Mouse (Mus musculus) E14TG2a.4 (cell line): ENCODE data around the gene H2-Eb2.
"Not testable (repeated sequence)": the region's sequence is repeated elsewhere in the genome, so short reads cannot be mapped to it uniquely, and the experiment has no call there.

ENCODE experiments used
- H3K27me3 ChIP-seq: 2 replicates; pipeline ENCODE4 v1.6.1; 2014; ENCODE audit warnings: low read length, control low read depth; ENCODE audit not compliant: insufficient read depth
- H3K36me3 ChIP-seq: 2 replicates; pipeline ENCODE4 v1.6.1; 2014; ENCODE audit warnings: low read length, control low read depth; ENCODE audit not compliant: insufficient read depth
- H3K4me1 ChIP-seq: replicated peaks from 2 replicates; pipeline ENCODE4 v1.6.1; 2014; ENCODE audit warnings: low read depth, low read length, control low read depth
- H3K4me3 ChIP-seq: replicated peaks from 2 replicates; pipeline ENCODE4 v1.5.1; 2014; ENCODE audit warnings: mild to moderate bottlenecking, low read length
- H3K9me3 ChIP-seq: 2 replicates; pipeline ENCODE4 v1.6.1; 2014; ENCODE audit warnings: low read length, control low read depth
- CTCF ChIP-seq: conservative IDR thresholded peaks from 2 replicates; pipeline ENCODE4 v1.5.1; 2014; ENCODE audit warnings: low read length
- NANOG ChIP-seq: IDR thresholded peaks from 2 replicates; pipeline ENCODE4 v1.6.1; 2014; ENCODE audit warnings: borderline replicate concordance, low read length, mixed read lengths
- POU5F1 ChIP-seq: IDR thresholded peaks from 2 replicates; pipeline ENCODE4 v1.6.1; 2014; ENCODE audit warnings: low read length, borderline replicate concordance

The H2-Eb2 gene

DNA sequence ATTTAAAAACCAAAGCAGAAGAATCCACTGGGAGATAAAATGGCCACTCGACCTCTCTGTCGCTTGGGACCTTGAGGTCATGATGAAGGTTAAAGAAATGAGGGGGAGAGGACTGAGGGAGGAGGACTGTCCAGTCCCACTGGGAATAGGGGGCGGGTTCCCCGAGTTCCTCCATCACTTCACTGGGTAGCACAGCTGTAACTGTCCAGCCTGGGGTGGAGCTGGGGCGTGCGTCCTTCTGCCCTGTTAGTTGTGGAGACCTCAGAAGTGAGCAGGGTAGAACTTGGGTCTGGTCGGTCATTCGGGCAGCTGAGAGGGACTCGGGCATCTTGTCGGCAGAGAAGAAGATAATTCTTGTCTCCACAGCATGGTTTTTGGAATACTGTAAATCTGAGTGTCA lies 16.2 kb upstream of the H2-Eb2 start:
- peaks cover 7% of the 10 kb centered on the region for H3K27me3 ChIP-seq
- no peaks in the 10 kb centered on the region for H3K36me3 ChIP-seq
- peak overlapping the region; percentile 68 for H3K4me3 ChIP-seq
- peaks cover 29% of the 10 kb centered on the region for H3K9me3 ChIP-seq
- H3K4me1 ChIP-seq: peaks cover 7% of the 10 kb centered on the region
- TF ChIP-seq POU5F1: no peak
- TF ChIP-seq NANOG: no peak
- TF ChIP-seq CTCF: no peak

DNA sequence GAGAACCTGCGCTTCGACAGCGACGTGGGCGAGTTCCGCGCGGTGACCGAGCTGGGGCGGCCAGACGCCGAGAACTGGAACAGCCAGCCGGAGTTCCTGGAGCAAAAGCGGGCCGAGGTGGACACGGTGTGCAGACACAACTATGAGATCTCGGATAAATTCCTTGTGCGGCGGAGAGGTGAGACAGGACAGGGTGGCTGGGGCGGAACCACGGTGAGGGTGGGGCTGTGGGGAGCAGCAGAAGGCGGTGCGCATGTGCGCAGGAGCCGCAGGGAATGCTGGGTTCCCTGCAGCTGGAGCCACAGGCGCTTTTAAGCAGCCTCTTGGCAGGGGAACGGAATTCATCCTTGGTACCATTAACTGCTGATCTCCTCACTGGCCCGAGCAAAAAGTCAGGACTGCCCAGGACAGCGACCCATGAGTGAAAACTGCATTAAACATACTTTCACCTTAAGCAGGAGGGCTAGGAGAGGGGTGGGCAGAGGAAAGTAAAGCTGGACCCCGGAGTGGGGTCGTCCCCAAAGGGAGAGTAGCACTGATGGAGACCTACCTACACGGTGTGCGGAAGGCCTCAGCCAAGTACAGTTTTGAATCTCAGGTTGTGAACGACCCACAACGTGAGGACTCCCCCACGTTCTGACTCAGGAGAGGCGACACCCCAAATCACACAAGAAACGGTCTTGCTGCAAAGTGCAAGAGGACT lies 15.6 kb upstream of the H2-Eb2 start:
- no peak for TF ChIP-seq POU5F1
- no peak for TF ChIP-seq NANOG
- TF ChIP-seq CTCF: no peak
- H3K27me3 ChIP-seq: peaks cover 13% of the 10 kb centered on the region

DNA sequence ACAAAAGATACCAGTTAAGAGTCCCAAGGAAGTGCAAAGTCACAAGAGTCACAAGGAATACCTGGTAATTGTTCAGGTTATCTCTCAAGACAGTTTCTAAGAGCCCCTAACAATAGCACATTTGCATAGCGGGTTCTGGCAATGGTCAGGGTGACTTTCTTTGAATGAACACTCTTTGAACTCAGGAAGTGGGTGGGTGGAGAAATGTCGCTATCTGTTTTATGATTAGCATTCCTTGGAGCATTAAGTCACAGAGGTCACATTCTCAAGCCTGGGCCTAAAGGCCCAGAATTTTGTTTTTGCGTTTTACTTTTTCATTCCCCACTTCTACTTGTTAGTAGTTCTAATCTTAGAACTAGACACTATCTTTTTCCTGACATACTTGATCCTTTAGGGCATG lies 14.9 kb upstream of the H2-Eb2 start:
- Histone ChIP-seq H3K27me3 (peaks cover 19% of the 10 kb centered on the region), H3K4me1 (peaks cover 12% of the 10 kb centered on the region), H3K9me3 (peaks cover 29% of the 10 kb centered on the region)
- H3K4me3 ChIP-seq, H3K36me3 ChIP-seq: not testable (repeated sequence)

More for the DNA sequence above, 15.6 kb upstream of the H2-Eb2 start:
- Histone ChIP-seq H3K4me3 (peak overlapping the region; percentile 68), H3K9me3 (peaks cover 29% of the 10 kb centered on the region), H3K4me1 (peaks cover 12% of the 10 kb centered on the region), H3K36me3 (no peaks in the 10 kb centered on the region)

DNA sequence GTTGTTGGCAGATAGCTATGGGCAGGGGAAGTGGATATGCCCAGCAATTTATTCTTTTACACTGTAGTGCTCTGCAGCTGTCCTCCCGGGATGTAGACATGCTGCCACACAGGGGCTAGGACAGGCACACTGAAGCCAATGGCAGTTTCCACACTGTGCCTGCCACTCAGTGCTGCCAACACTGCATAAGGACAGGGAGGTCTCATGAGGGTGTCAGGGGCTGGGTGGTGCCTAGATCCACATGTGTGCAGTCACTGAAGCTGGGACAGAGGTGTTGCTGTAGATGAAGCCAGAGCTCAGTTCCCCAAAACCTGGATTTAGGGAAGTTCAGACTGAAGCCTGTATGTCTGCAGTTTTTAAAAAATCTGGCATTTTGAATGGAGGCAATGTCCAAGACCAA lies 13.3 kb upstream of the H2-Eb2 start:
- no peaks in the 10 kb centered on the region for H3K36me3 ChIP-seq
- TF ChIP-seq CTCF (no peak), POU5F1 (no peak), NANOG (no peak)
- peaks cover 23% of the 10 kb centered on the region for H3K27me3 ChIP-seq
- H3K4me1 ChIP-seq: peaks cover 12% of the 10 kb centered on the region
- peaks cover 29% of the 10 kb centered on the region for H3K9me3 ChIP-seq
- no peak overlapping the region for H3K4me3 ChIP-seq

DNA sequence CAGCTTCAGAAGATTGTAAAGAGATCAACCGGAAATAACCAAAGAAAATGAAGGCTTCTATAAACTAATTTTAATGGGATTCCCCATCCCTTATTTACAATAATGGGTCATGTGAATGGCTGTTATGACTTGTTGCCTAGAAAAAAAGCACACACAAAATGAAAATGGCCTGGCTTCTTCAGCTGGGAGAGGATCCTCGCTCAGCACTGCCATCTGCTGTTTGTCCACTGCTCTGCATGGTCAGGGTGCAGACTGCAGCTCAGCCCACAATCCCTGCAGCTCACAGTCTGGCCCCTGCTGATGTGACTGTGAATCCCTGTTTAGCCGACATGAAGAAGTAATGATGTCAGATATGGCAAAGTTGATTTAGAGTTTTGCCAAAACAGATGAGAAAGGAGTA lies 12.1 kb upstream of the H2-Eb2 start:
- Histone ChIP-seq H3K27me3 (peaks cover 20% of the 10 kb centered on the region), H3K36me3 (no peaks in the 10 kb centered on the region), H3K4me3 (no peak overlapping the region), H3K4me1 (peaks cover 12% of the 10 kb centered on the region), H3K9me3 (peaks cover 29% of the 10 kb centered on the region)
- TF ChIP-seq NANOG (no peak), POU5F1 (no peak), CTCF (peak; percentile 85)

DNA sequence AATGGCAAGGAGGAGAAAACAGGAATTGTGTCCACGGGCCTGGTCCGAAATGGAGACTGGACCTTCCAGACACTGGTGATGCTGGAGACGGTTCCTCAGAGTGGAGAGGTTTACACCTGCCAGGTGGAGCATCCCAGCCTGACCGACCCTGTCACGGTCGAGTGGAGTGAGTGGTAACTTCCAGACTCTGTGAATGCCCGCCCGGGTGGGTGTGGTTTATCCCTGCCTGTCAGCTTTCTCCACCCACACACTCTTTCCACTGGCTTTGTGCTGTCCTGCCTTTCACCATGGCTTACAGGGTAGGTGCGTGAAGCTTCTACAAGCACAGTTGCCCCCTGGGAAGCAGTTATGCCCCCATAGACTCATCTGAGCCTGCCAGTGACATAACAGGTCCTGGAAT lies 11.2 kb upstream of the H2-Eb2 start:
- H3K27me3 ChIP-seq: peaks cover 20% of the 10 kb centered on the region
- H3K36me3 ChIP-seq: no peaks in the 10 kb centered on the region
- peaks cover 10% of the 10 kb centered on the region for H3K4me1 ChIP-seq
- peaks cover 27% of the 10 kb centered on the region for H3K9me3 ChIP-seq
- H3K4me3 ChIP-seq: no peak overlapping the region
- TF ChIP-seq NANOG (no peak), CTCF (no peak), POU5F1 (no peak)

DNA sequence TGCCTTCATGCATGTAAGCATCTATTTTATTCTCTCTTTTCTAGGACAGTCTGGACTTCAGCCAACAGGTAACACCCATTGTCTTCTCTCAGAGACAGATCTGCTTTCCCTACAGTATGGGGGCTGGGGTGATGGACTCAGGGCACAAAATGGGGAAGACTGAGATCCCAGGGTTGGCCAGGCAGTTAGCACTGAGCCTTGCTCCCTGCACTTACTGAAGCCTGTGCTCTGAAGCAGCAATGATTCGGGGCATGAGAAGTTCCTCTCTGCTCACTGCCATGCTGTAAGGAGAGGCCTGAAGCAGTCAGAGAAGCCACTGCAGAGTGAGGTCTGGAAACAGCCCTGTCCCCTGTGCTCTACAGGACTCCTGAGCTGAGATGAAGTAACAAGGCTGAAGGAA lies 10.0 kb upstream of the H2-Eb2 start:
- Histone ChIP-seq H3K4me1 (peaks cover 9% of the 10 kb centered on the region; the same call in 1 of the 2 replicates), H3K36me3 (no peaks in the 10 kb centered on the region), H3K27me3 (peaks cover 20% of the 10 kb centered on the region), H3K9me3 (peaks cover 15% of the 10 kb centered on the region), H3K4me3 (no peak overlapping the region)
- no peak for TF ChIP-seq CTCF
- no peak for TF ChIP-seq NANOG

DNA sequence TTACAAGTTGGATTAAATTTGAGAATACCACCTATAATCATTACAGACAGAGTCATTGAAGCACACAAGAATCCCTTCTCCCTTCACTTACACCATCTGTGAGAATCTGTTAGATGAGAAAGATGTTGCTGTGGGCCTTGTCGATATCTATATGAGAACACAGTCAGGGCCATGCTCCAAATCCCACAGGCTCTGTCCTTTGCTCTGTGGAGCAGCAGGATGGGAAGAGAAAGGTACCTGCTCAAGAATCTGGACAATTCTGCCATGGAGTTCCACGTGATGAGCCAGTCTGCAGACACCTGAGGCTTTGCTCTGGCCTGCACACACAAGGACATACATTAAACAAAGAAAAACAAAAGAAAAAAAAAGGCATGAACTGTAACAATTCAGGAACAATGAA lies 8.8 kb upstream of the H2-Eb2 start:
- no peaks in the 10 kb centered on the region for H3K36me3 ChIP-seq
- peaks cover 20% of the 10 kb centered on the region for H3K27me3 ChIP-seq
- H3K4me1 ChIP-seq: peaks cover 9% of the 10 kb centered on the region; the same call in 1 of the 2 replicates
- 0 out of 2 replicates have a peak, but pooled peaks cover 5% of the 10 kb centered on the region for H3K9me3 ChIP-seq
- no peak for TF ChIP-seq NANOG
- TF ChIP-seq POU5F1: no peak
- no peak for TF ChIP-seq CTCF
- no peak overlapping the region for H3K4me3 ChIP-seq

DNA sequence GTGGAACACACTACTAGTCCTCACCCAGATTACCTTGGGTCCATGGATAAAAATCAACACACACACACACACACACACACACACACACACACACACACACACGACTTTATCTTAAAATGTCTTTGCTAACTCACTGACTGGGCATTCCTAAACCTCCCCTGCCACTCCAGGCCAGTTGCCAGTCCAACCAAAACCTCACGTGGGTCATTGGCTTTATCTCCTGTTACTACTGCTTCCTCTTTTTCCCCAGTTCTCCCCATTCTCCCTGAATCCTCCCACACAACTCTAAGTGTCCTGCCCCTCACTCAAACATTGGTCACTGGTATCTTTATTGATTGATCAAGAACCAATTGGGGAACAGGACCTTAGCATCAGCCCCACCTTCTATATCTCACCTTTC lies 8.2 kb upstream of the H2-Eb2 start:
- no peak overlapping the region for H3K4me3 ChIP-seq
- peaks cover 20% of the 10 kb centered on the region for H3K27me3 ChIP-seq
- H3K9me3 ChIP-seq: no peaks in the 10 kb centered on the region
- peaks cover 9% of the 10 kb centered on the region; the same call in 1 of the 2 replicates for H3K4me1 ChIP-seq
- no peak for TF ChIP-seq POU5F1
- no peaks in the 10 kb centered on the region for H3K36me3 ChIP-seq

DNA sequence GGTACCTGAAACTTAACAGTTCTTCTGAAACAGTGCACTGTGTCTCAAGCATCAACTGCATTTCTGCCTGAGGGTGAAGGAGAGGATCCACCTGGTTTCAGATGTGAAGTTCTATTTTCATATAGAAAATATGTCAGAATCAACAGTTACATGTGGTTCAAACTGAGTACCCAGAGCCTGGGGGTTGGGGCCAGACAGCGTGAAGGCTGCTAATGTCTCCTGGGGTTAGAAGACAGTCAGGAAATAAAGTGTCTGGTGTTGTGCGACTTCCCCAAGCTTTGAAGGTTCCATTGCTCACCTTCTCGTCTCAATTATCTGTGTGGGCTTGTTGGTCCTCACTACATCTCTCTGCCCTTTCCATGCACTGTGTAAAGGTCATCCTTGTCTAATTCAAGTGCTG lies 908 bp downstream of the H2-Eb2 start:
- H3K4me3 ChIP-seq: no peak overlapping the region
- H3K27me3 ChIP-seq: no peaks in the 10 kb centered on the region
- TF ChIP-seq POU5F1 (no peak), CTCF (no peak), NANOG (no peak)
- H3K36me3 ChIP-seq: no peaks in the 10 kb centered on the region
- H3K9me3 ChIP-seq: no peaks in the 10 kb centered on the region
- peaks cover 4% of the 10 kb centered on the region; the same call in 1 of the 2 replicates for H3K4me1 ChIP-seq
